In the genomic region with DNA sequence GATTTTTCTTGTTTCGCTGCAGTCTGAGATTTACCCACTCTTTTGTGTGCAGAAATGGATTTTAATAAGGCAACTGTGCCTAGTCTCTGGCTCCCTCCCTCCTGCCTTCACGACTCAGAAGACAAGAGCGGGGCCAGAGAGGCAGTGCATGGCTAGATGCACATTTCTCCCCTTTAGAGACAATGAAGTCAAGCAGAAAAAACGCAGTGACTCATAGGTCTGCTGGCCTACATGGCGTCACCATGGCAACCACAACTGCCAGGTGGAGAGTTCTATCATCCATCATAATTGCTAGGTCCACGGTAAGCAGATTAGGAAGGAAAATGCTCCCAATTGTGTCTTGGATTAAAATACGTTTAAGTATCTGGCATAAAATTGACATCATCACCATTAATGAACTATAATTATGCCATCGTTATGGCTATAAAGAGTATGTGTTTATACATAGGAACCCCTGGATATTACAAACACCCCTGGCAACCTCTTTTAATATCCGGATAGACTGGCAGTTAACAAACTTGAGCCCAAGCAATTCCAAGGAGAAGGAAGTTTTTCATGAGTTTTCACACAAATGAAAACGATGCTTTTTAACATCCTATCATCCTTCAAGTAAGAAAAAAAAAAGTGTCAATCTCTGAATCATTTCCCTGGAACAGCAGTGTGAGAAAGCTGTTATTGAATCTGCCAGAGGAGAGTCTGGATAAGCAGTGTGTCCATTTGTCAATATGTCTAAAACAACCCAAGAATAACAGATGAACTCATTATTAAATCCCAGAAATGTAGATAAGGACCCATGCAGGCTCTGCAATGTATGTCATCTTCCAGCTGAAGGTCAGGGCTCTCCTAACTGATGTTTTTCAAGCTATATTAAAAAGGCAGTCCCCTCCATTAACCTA, we compare ENCODE assay signal across 9 mouse cellular contexts.
A peak's percentile ranks its signal among the peaks of the same experiment; 100 is the strongest.
DNase-seq lines count a peak whose midpoint lies in the region; ATAC-seq and TF ChIP-seq lines count a peak whose summit lies in the region.
"Had no signal": no experiment of that assay in that cellular context is flagged by ENCODE, and none has a peak within 500 bp of the region (broad histone marks: within the 10 kb centered on the region; RNA-seq: fewer than 3 reads in every experiment).

No protein-coding gene starts in this region.

- H3K4me1 ChIP-seq in hindbrain, postnatal 0 days (ENCODE audit: insufficient read depth, low read length): 0 out of 2 replicates have a peak, but pooled peaks cover 9% of the 10 kb centered on the region
- H3K4me1 ChIP-seq: lung, embryonic 15.5 days had no signal

- H3K4me3 ChIP-seq in hindbrain, postnatal 0 days (ENCODE audit: low read length): no peak overlapping the region
- H3K4me3 ChIP-seq: lung, embryonic 15.5 days had no signal

- peak overlapping the region; percentile 76 for H3K27ac ChIP-seq in hindbrain, postnatal 0 days
- H3K27ac ChIP-seq: lung, embryonic 15.5 days had no signal

- peak; percentile 30 to 49 for DNase-seq in kidney, postnatal 4 days
- DNase-seq in kidney, postnatal 14 days: no peak
- peak; percentile 26 to 40 for DNase-seq in adrenal gland, adult 18-20 months (ENCODE audit: low spot score in 2 of 2)
- peak; percentile 48 for DNase-seq in embryo, embryonic 9.5 days (ENCODE audit: extremely low spot score)
- peak; percentile 93 for DNase-seq in hindbrain, postnatal 0 days (ENCODE audit: low spot score)
- peak; percentile 57 for DNase-seq in retina, adult 2 months (ENCODE audit: low read depth, low spot score)
- no peak for DNase-seq in kidney, adult 11 months

- 13% methylated on average over 10 of the region's 10 CpGs for WGBS in hindbrain, postnatal 0 days

- H3K9ac ChIP-seq in hindbrain, postnatal 0 days (replicated peaks; ENCODE audit: low read length): no peak overlapping the region
- H3K9ac ChIP-seq: lung, embryonic 15.5 days had no signal

- TF ChIP-seq CTCF in hindbrain, postnatal 0 days (IDR thresholded peaks at IDR 0.05; ENCODE audit: low read depth): no peak

- no peak overlapping the region for H3K4me2 ChIP-seq in hindbrain, postnatal 0 days (ENCODE audit: low read depth, low read length)
- H3K4me2 ChIP-seq: lung, embryonic 15.5 days had no signal

- H3K9me3 ChIP-seq in hindbrain, postnatal 0 days (ENCODE audit: low read length): no peaks in the 10 kb centered on the region
- H3K9me3 ChIP-seq: lung, embryonic 15.5 days had no signal

- ATAC-seq in hindbrain, postnatal 0 days: peak; percentile 87
- ATAC-seq in erythroid progenitor cell, adult 5-6 weeks (replicated peaks; ENCODE audit: low FRiP score, poor library complexity, severe bottlenecking): no peak

- H3K36me3 ChIP-seq in hindbrain, postnatal 0 days (ENCODE audit: insufficient read depth, low read length): no peaks in the 10 kb centered on the region
- H3K36me3 ChIP-seq: lung, embryonic 15.5 days had no signal

- no peaks in the 10 kb centered on the region for H3K27me3 ChIP-seq in hindbrain, postnatal 0 days (ENCODE audit: insufficient read depth, low read length)
- H3K27me3 ChIP-seq: lung, embryonic 15.5 days had no signal

Comparison
In these comparisons a context has a peak if more than half of its experiments do, and no peak if none do; other contexts are left out.
1. DNase-seq: peak in kidney, postnatal 4 days (2 of 2), adrenal gland, adult 18-20 months (2 of 2), embryo, embryonic 9.5 days (single experiment), hindbrain, postnatal 0 days (single experiment) and retina, adult 2 months (single experiment); none in kidney, postnatal 14 days (single experiment) and kidney, adult 11 months (single experiment).